Mouse (Mus musculus) intestine, embryonic 15.5 days (tissue): ENCODE measurements around the gene Stx19. TPM values are rescaled to one million over a fixed set of nuclear protein-coding genes. Genes with fewer than 3 reads are reported as not detected.
A peak's percentile ranks its signal among the peaks of the same experiment; 100 is the strongest.

Source experiments
- ATAC-seq: fragments of 200-750 bp; cut with Nextera tagmentation; 2 replicates; pipeline ENCODE4 v1.8.0; 2017; ENCODE audit warnings: moderate TSS enrichment, moderate library complexity
- H3K27ac ChIP-seq: fragments of 300-500 bp; sonication (generic); 2 replicates; pipeline ENCODE4 v1.5.1; 2015; ENCODE audit warnings: mild to moderate bottlenecking, inconsistent platforms
- H3K27me3 ChIP-seq: fragments of 300-500 bp; sonication (generic); replicated peaks from 2 replicates; pipeline ENCODE4 v1.6.1; 2015; ENCODE audit warnings: inconsistent platforms
- H3K36me3 ChIP-seq: fragments of 300-500 bp; sonication (generic); 2 replicates; pipeline ENCODE4 v1.6.1; 2015; ENCODE audit warnings: inconsistent platforms
- H3K4me1 ChIP-seq: fragments of 300-500 bp; sonication (generic); replicated peaks from 2 replicates; pipeline ENCODE4 v1.6.1; 2015; ENCODE audit warnings: inconsistent platforms
- H3K4me2 ChIP-seq: fragments of 300-500 bp; sonication (generic); replicated peaks from 2 replicates; pipeline ENCODE4 v1.6.1; 2015; ENCODE audit warnings: mild to moderate bottlenecking, inconsistent platforms
- H3K4me3 ChIP-seq: fragments of 300-500 bp; sonication (generic); replicated peaks from 2 replicates; pipeline ENCODE4 v1.5.1; 2015; ENCODE audit warnings: inconsistent platforms
- H3K9ac ChIP-seq: fragments of 300-500 bp; sonication (generic); 2 replicates; pipeline ENCODE4 v1.6.1; 2015; ENCODE audit warnings: inconsistent platforms
- H3K9me3 ChIP-seq: fragments of 300-500 bp; sonication (generic); 2 replicates; pipeline ENCODE4 v1.6.1; 2016; ENCODE audit warnings: inconsistent platforms
- WGBS: fragments of 180-500 bp; shearing (Covaris S2); methylation state at CpG from one replicate; pipeline ENCODE4 v1.1.7; 2015; 5-methylcytosine and 5-hydroxymethylcytosine counted together
- polyA plus RNA-seq: library from polyadenylated mRNA; unstranded; fragments of >200 nt; fragmentation: Nextera tagmentation; extraction: Ambion mirVana; gene quantifications from 2 replicates; pipeline ENCODE4 v1.2.1, GENCODE M21; 2015

The Stx19 gene
- polyA plus RNA-seq, 1 experiment from 2014 or later, result 0.52 TPM

GRCm38 (mm10) chr16:62854191-62855068 is 40.0 kb downstream of the Stx19 start, which contains the start of gene Pros1:
Pros1 (plus strand) TSS chr16:62854307.
- Histone ChIP-seq H3K4me1 (no peaks in the 10 kb centered on the region), H3K4me2 (peak within 1 kb of the TSS; percentile 87), H3K9ac (peak within 1 kb of the TSS; percentile 73), H3K4me3 (peak within 1 kb of the TSS; percentile 55), H3K36me3 (no peaks in the 10 kb centered on the region), H3K27me3 (no peaks in the 10 kb centered on the region), H3K9me3 (no peaks in the 10 kb centered on the region), H3K27ac (peak within 1 kb of the TSS; percentile 59; the same call in 1 of the 2 replicates)
- peak; percentile 97 for ATAC-seq
- 2% methylated on average over 41 of the region's 42 CpGs for WGBS

- no peaks in the 10 kb centered on the region for H3K27me3 ChIP-seq
- H3K27ac ChIP-seq, result no peak overlapping the region
- 71% methylated on average over 6 of the region's 6 CpGs for WGBS
- H3K4me3 ChIP-seq, result no peak overlapping the region
- H3K4me2 ChIP-seq, result no peak overlapping the region
- no peak for ATAC-seq
- H3K9me3 ChIP-seq, result no peaks in the 10 kb centered on the region
- H3K36me3 ChIP-seq, result no peaks in the 10 kb centered on the region
- no peak overlapping the region for H3K9ac ChIP-seq
- H3K4me1 ChIP-seq, result no peaks in the 10 kb centered on the region
These were observed 40.9 kb downstream of the Stx19 start for GRCm38 (mm10) chr16:62855385-62855784.

GRCm38 (mm10) chr16:62856273-62856672 is 41.8 kb downstream of the Stx19 start:
- ATAC-seq, result no peak
- WGBS, result 83% methylated on average over 2 of the region's 2 CpGs
- no peaks in the 10 kb centered on the region for H3K4me1 ChIP-seq

GRCm38 (mm10) chr16:62857498-62857897 is 43.0 kb downstream of the Stx19 start:
- no peak overlapping the region for H3K4me2 ChIP-seq
- H3K4me1 ChIP-seq, result no peaks in the 10 kb centered on the region
- no peaks in the 10 kb centered on the region for H3K36me3 ChIP-seq
- no peak overlapping the region for H3K27ac ChIP-seq
- H3K27me3 ChIP-seq, result no peaks in the 10 kb centered on the region
- no peak overlapping the region for H3K4me3 ChIP-seq
- no peak for ATAC-seq
- 83% methylated on average over 2 of the region's 2 CpGs for WGBS
- H3K9ac ChIP-seq, result no peak overlapping the region
- no peaks in the 10 kb centered on the region for H3K9me3 ChIP-seq

More at GRCm38 (mm10) chr16:62856273-62856672, 41.8 kb downstream of the Stx19 start:
- Histone ChIP-seq H3K36me3 (no peaks in the 10 kb centered on the region), H3K27me3 (no peaks in the 10 kb centered on the region), H3K4me3 (no peak overlapping the region), H3K4me2 (no peak overlapping the region), H3K9ac (no peak overlapping the region), H3K9me3 (no peaks in the 10 kb centered on the region), H3K27ac (no peak overlapping the region)

- 97% methylated on average over 1 of the region's 1 CpGs for WGBS
- H3K27me3 ChIP-seq, result no peaks in the 10 kb centered on the region
- no peak overlapping the region for H3K4me2 ChIP-seq
- no peaks in the 10 kb centered on the region for H3K9me3 ChIP-seq
- no peak overlapping the region for H3K27ac ChIP-seq
- H3K9ac ChIP-seq, result no peak overlapping the region
- H3K4me3 ChIP-seq, result no peak overlapping the region
- ATAC-seq, result no peak
- no peaks in the 10 kb centered on the region for H3K36me3 ChIP-seq
- no peaks in the 10 kb centered on the region for H3K4me1 ChIP-seq
These were observed 43.5 kb downstream of the Stx19 start for GRCm38 (mm10) chr16:62858018-62858417.

- Histone ChIP-seq H3K4me1 (no peaks in the 10 kb centered on the region), H3K9me3 (no peaks in the 10 kb centered on the region), H3K27me3 (no peaks in the 10 kb centered on the region), H3K27ac (no peak overlapping the region), H3K9ac (no peak overlapping the region), H3K36me3 (no peaks in the 10 kb centered on the region), H3K4me2 (no peak overlapping the region), H3K4me3 (no peak overlapping the region)
- no peak for ATAC-seq
- 57% methylated on average over 1 of the region's 1 CpGs for WGBS
These were observed 45.7 kb downstream of the Stx19 start for GRCm38 (mm10) chr16:62860140-62860539.

GRCm38 (mm10) chr16:62861455-62861854 is 47.0 kb downstream of the Stx19 start:
- no peak overlapping the region for H3K4me2 ChIP-seq
- no peaks in the 10 kb centered on the region for H3K4me1 ChIP-seq
- WGBS, result 79% methylated on average over 6 of the region's 6 CpGs
- H3K9me3 ChIP-seq, result no peaks in the 10 kb centered on the region
- H3K27ac ChIP-seq, result no peak overlapping the region
- no peak overlapping the region for H3K9ac ChIP-seq
- ATAC-seq, result no peak
- H3K4me3 ChIP-seq, result no peak overlapping the region
- no peaks in the 10 kb centered on the region for H3K27me3 ChIP-seq
- no peaks in the 10 kb centered on the region for H3K36me3 ChIP-seq

GRCm38 (mm10) chr16:62872688-62873117 is 58.2 kb downstream of the Stx19 start:
- ATAC-seq, result no peak
- WGBS, result 57% methylated on average over 5 of the region's 5 CpGs
- H3K27ac ChIP-seq, result no peak overlapping the region

GRCm38 (mm10) chr16:62873180-62873579 is 58.7 kb downstream of the Stx19 start:
- WGBS, result 38% methylated on average over 4 of the region's 4 CpGs
- no peak overlapping the region for H3K9ac ChIP-seq
- H3K36me3 ChIP-seq, result no peaks in the 10 kb centered on the region
- no peaks in the 10 kb centered on the region for H3K27me3 ChIP-seq
- no peak overlapping the region for H3K4me2 ChIP-seq
- no peak for ATAC-seq
- H3K9me3 ChIP-seq, result no peaks in the 10 kb centered on the region
- no peaks in the 10 kb centered on the region for H3K4me1 ChIP-seq
- no peak overlapping the region for H3K27ac ChIP-seq
- H3K4me3 ChIP-seq, result no peak overlapping the region

More at GRCm38 (mm10) chr16:62872688-62873117, 58.2 kb downstream of the Stx19 start:
- Histone ChIP-seq H3K9ac (no peak overlapping the region), H3K27me3 (no peaks in the 10 kb centered on the region), H3K4me1 (no peaks in the 10 kb centered on the region), H3K36me3 (no peaks in the 10 kb centered on the region), H3K4me3 (no peak overlapping the region), H3K9me3 (no peaks in the 10 kb centered on the region), H3K4me2 (no peak overlapping the region)

Other genes with a start within 250 kb of the Stx19 start
- gene Nsun3, start 27.9 kb upstream of the Stx19 start, polyA plus RNA-seq, result 8.8 and 8.9 TPM in 2 replicates
- 14.0 and 15.5 TPM in 2 replicates for gene Arl13b, start 32.4 kb downstream of the Stx19 start, polyA plus RNA-seq
- 23.5 and 28.0 TPM in 2 replicates for gene Pros1, start 39.6 kb downstream of the Stx19 start, polyA plus RNA-seq